Mouse (Mus musculus) small intestine, adult 2 months (tissue): Measurements from ENCODE around the gene Zfp324.

Experiments used
- CTCF ChIP-seq: fragments of 200-500 bp; IDR thresholded peaks from 2 replicates; pipeline ENCODE4 v1.5.1; 2012; ENCODE audit warnings: low read depth, mild to moderate bottlenecking, control low read depth, inconsistent platforms, low read length, moderate library complexity, mixed read lengths; ENCODE audit not compliant: insufficient replicate concordance, insufficient read length; ENCODE audit errors: extremely low read depth
- POLR2A ChIP-seq: fragments of 200-500 bp; IDR thresholded peaks from 2 replicates; pipeline ENCODE4 v1.6.1; 2012; ENCODE audit warnings: low read depth, mild to moderate bottlenecking, control low read depth, inconsistent platforms, low read length, moderate library complexity

DNA sequence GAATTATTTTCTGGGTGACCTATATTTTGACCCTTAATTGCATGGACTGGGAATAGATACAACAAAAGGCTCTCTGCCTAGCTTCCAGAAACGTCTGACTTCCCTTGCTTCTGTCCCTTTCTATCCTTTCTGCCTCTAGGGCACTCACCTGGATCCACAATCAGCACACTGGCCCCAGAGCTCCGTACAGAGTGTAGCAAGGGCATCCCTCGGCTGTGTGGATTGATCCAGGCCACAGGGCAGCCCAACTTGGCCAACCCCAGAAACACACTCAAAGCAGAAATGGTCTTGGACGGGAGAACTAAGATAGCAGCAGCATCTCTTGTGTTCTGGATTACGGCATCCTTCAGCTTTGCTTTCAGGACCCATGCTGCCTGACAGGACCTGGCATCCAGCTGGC lies 31.6 kb downstream of the Zfp324 start:
- no peak for TF ChIP-seq CTCF
- no peak for TF ChIP-seq POLR2A
